Mouse (Mus musculus): ENCODE data around the gene Dbx2. TPM values are rescaled to one million over a fixed set of nuclear protein-coding genes. Genes with fewer than 3 reads are reported as not detected.
A peak's percentile ranks its signal among the peaks of the same experiment; 100 is the strongest.

Gene Dbx2
- polyA plus RNA-seq, 1 experiment from 2014 or later = not detected

DNA sequence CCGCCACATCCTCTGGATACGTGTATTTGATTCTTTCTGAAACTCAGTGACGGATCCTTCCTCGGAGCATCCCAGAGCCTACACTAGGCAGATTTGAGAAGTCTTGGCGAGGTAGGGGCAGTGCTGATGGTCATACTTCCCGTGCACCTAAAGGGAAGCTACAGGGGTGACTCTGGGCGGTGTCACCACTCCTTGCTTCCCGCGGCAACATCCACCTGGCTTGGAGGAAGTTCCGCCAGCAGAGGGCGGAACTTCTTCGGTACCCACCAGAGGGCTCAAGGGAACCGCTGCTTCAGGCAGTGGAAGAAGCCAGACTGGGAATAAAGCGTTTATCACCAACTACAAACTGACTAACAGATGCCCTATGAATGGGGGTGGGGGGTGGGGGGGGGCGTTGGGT lies 68.9 kb downstream of the Dbx2 start:
- Histone ChIP-seq H3K4me3 (ENCODE audit: low read depth, low read length) (no peak overlapping the region), H3K27me3 (replicated peaks; ENCODE audit: control insufficient read depth, insufficient read depth, low read length) (no peaks in the 10 kb centered on the region), H3K4me1 (replicated peaks; ENCODE audit: control insufficient read depth, insufficient read depth, low read length) (no peaks in the 10 kb centered on the region), H3K9me3 (ENCODE audit: control insufficient read depth) (no peaks in the 10 kb centered on the region), H3K36me3 (ENCODE audit: control insufficient read depth, insufficient read depth) (no peaks in the 10 kb centered on the region), H3K9ac (ENCODE audit: low read depth, low read length) (no peak overlapping the region), H3K27ac (ENCODE audit: low read depth, low read length) (no peak overlapping the region), H3K4me2 (replicated peaks; ENCODE audit: low read depth) (no peak overlapping the region)
- ATAC-seq = no peak
- WGBS = 93% methylated on average over 15 of the region's 15 CpGs
- no peak for TF ChIP-seq CTCF (IDR thresholded peaks at IDR 0.05; ENCODE audit: low read depth)

GRCm38 (mm10) chr15:95584891-95585290 lies 70.9 kb downstream of the Dbx2 start:
- WGBS = 59% methylated on average over 4 of the region's 4 CpGs
- Histone ChIP-seq H3K9me3 (ENCODE audit: control insufficient read depth) (no peaks in the 10 kb centered on the region), H3K4me1 (replicated peaks; ENCODE audit: control insufficient read depth, insufficient read depth, low read length) (no peaks in the 10 kb centered on the region), H3K4me3 (ENCODE audit: low read depth, low read length) (no peak overlapping the region), H3K27ac (ENCODE audit: low read depth, low read length) (no peak overlapping the region), H3K36me3 (ENCODE audit: control insufficient read depth, insufficient read depth) (no peaks in the 10 kb centered on the region), H3K9ac (ENCODE audit: low read depth, low read length) (no peak overlapping the region), H3K27me3 (replicated peaks; ENCODE audit: control insufficient read depth, insufficient read depth, low read length) (no peaks in the 10 kb centered on the region), H3K4me2 (replicated peaks; ENCODE audit: low read depth) (no peak overlapping the region)
- TF ChIP-seq CTCF (IDR thresholded peaks at IDR 0.05; ENCODE audit: low read depth) = no peak
- no peak for ATAC-seq

DNA sequence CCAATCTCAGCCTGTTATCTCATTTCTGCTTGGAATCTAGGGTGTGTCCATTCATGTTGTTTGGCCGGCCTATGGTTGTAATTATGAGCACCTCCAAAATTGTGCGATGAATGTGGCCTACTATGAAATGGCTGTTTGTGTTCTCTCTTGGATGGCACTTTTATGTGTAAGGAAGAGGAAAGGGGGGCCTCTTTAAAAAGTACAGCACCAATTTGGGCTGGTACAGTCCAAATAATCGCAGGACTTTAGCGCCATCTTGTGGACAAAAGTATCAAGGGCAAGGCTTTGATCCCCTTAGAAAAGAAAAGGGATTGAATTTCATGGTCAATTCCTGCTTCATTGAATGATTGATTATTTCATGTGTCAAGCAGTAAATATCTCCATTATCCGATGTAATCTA lies 81.1 kb downstream of the Dbx2 start:
- H3K27me3 ChIP-seq (replicated peaks; ENCODE audit: control insufficient read depth, insufficient read depth, low read length) = no peaks in the 10 kb centered on the region
- WGBS = 12% methylated on average over 5 of the region's 5 CpGs
- H3K4me2 ChIP-seq (replicated peaks; ENCODE audit: low read depth) = no peak overlapping the region
- no peak for ATAC-seq
- H3K4me3 ChIP-seq (ENCODE audit: low read depth, low read length) = no peak overlapping the region
- no peaks in the 10 kb centered on the region for H3K4me1 ChIP-seq (replicated peaks; ENCODE audit: control insufficient read depth, insufficient read depth, low read length)
- H3K9me3 ChIP-seq (ENCODE audit: control insufficient read depth) = no peaks in the 10 kb centered on the region
- H3K27ac ChIP-seq (ENCODE audit: low read depth, low read length) = no peak overlapping the region
- no peaks in the 10 kb centered on the region for H3K36me3 ChIP-seq (ENCODE audit: control insufficient read depth, insufficient read depth)
- peak; percentile 83 for TF ChIP-seq CTCF (IDR thresholded peaks at IDR 0.05; ENCODE audit: low read depth)
- no peak overlapping the region for H3K9ac ChIP-seq (ENCODE audit: low read depth, low read length)

Other genes with a start within 250 kb of the Dbx2 start
- gene Nell2, start 127.4 kb downstream of the Dbx2 start, polyA plus RNA-seq (2015; fragmentation: Nextera tagmentation; extraction: Ambion mirVana) = 4.9 and 6.7 TPM in 2 replicates
- gene Ano6, start 134.9 kb upstream of the Dbx2 start, polyA plus RNA-seq (2015; fragmentation: Nextera tagmentation; extraction: Ambion mirVana) = 23.9 and 30.5 TPM in 2 replicates

Data from intestine, postnatal 0 days (tissue).